Mouse (Mus musculus) urinary bladder, postnatal 4 days (tissue): Measurements from ENCODE around the gene Trappc2l.

Source experiments
- DNase-seq, 2 experiments: peaks; one replicate each; pipeline ENCODE4 v3.0.0; 2021 to 2022; ENCODE audit warnings: low spot score in 2 of 2

Trappc2l gene

GRCm38 (mm10) chr8:122656056-122656999 is 44.9 kb downstream of the Trappc2l start:
- peak in 1 of 2 experiments; percentile 37 for DNase-seq

GRCm38 (mm10) chr8:122658149-122658806 is 46.8 kb downstream of the Trappc2l start:
- DNase-seq, result no peak

- DNase-seq, result no peak
Measured at GRCm38 (mm10) chr8:122658807-122659160, 47.3 kb downstream of the Trappc2l start.

- DNase-seq, result no peak
Measured at GRCm38 (mm10) chr8:122660022-122660421, 48.6 kb downstream of the Trappc2l start.

GRCm38 (mm10) chr8:122661138-122661537 is 49.7 kb downstream of the Trappc2l start:
- DNase-seq, result peak; percentile 81

GRCm38 (mm10) chr8:122661894-122662293 is 50.5 kb downstream of the Trappc2l start:
- DNase-seq, result no peak

- DNase-seq, result no peak
Measured at GRCm38 (mm10) chr8:122663106-122663505, 51.7 kb downstream of the Trappc2l start.

GRCm38 (mm10) chr8:122663670-122664069 is 52.2 kb downstream of the Trappc2l start:
- no peak for DNase-seq

GRCm38 (mm10) chr8:122665221-122665620 is 53.8 kb downstream of the Trappc2l start:
- peak in 1 of 2 experiments; percentile 67 for DNase-seq

GRCm38 (mm10) chr8:122665667-122666316 is 54.4 kb downstream of the Trappc2l start:
- DNase-seq, result peak; percentile 66 to 72
